Comparison of ENCODE assay signal across 16 mouse cellular contexts in the genomic region with DNA sequence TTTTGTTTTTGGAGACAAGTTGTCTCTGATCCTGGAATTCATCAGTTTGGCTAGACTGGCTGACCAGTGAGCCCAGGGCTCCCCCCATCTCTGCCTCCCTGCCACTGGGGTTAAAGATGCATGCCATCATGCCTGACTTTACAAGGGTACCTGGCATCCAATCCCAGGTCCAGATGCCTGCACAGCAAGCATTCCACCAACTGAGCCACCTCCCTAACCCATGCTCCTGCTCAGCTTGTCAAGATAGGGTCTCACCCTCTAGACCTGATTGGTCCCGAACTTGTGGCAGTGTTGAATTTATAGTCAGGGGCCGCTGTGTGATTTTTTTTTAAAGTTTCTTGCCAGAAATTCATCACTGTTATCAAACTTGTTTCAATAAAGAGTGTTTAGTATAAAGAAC.
DNase-seq lines count a peak whose midpoint lies in the region; ATAC-seq and TF ChIP-seq lines count a peak whose summit lies in the region.
"Had no signal": no experiment of that assay in that cellular context is flagged by ENCODE, and none has a peak within 500 bp of the region (broad histone marks: within the 10 kb centered on the region; RNA-seq: fewer than 3 reads in every experiment).

No protein-coding gene starts in this region.

- H3K9me3 ChIP-seq in heart, embryonic 13.5 days: no peaks in the 10 kb centered on the region
- no peaks in the 10 kb centered on the region for H3K9me3 ChIP-seq in heart, embryonic 12.5 days (replicated peaks)
- H3K9me3 ChIP-seq in forebrain, embryonic 10.5 days: no peaks in the 10 kb centered on the region
- H3K9me3 ChIP-seq: hindbrain, embryonic 13.5 days; midbrain, embryonic 15.5 days; neural tube, embryonic 13.5 days had no signal

- peaks cover 10% of the 10 kb centered on the region for H3K27me3 ChIP-seq in heart, embryonic 13.5 days (replicated peaks)
- peaks cover 7% of the 10 kb centered on the region; the same call in 1 of the 2 replicates for H3K27me3 ChIP-seq in heart, embryonic 12.5 days (replicated peaks)
- no peaks in the 10 kb centered on the region for H3K27me3 ChIP-seq in forebrain, embryonic 10.5 days (ENCODE audit: poor library complexity, severe bottlenecking)
- H3K27me3 ChIP-seq: hindbrain, embryonic 13.5 days; midbrain, embryonic 15.5 days; neural tube, embryonic 13.5 days had no signal

- H3K27ac ChIP-seq in heart, embryonic 13.5 days (replicated peaks): peak overlapping the region; percentile 69
- H3K27ac ChIP-seq in heart, embryonic 12.5 days (ENCODE audit: poor library complexity, severe bottlenecking): no peak overlapping the region
- H3K27ac ChIP-seq in olfactory bulb, adult 2 months (ENCODE audit: insufficient read depth, low read depth, low read length): peak overlapping the region; percentile 34; the same call in 1 of the 2 replicates
- H3K27ac ChIP-seq in forebrain, embryonic 10.5 days: no peak overlapping the region
- H3K27ac ChIP-seq: hindbrain, embryonic 13.5 days; kidney, postnatal 0 days; midbrain, embryonic 15.5 days; neural tube, embryonic 13.5 days had no signal

- peak; percentile 43 for DNase-seq in cerebellum, adult 11-12 months
- DNase-seq in cerebellum, postnatal 4 days (ENCODE audit: low spot score in 2 of 2): no peak
- peak; percentile 52 for DNase-seq in cerebellum, adult 9-10 months
- no peak for DNase-seq in forebrain, embryonic 10.5 days (ENCODE audit: extremely low spot score, low spot score)
- DNase-seq: adrenal gland, postnatal 25 days; forebrain, postnatal 0 days; lung, postnatal 4 days; thymus, postnatal 36 days had no signal

- peaks cover 29% of the 10 kb centered on the region for H3K4me1 ChIP-seq in heart, embryonic 13.5 days
- peaks cover 14% of the 10 kb centered on the region for H3K4me1 ChIP-seq in heart, embryonic 12.5 days (replicated peaks)
- H3K4me1 ChIP-seq in olfactory bulb, adult 2 months (ENCODE audit: control insufficient read depth, insufficient read depth, low read length): peaks cover 34% of the 10 kb centered on the region
- H3K4me1 ChIP-seq in forebrain, embryonic 10.5 days: peaks cover 26% of the 10 kb centered on the region

- no peak overlapping the region for H3K4me2 ChIP-seq in heart, embryonic 13.5 days
- H3K4me2 ChIP-seq in heart, embryonic 12.5 days: no peak overlapping the region
- H3K4me2 ChIP-seq: hindbrain, embryonic 13.5 days; midbrain, embryonic 15.5 days; neural tube, embryonic 13.5 days had no signal

- H3K9ac ChIP-seq in heart, embryonic 13.5 days: no peak overlapping the region
- H3K9ac ChIP-seq in heart, embryonic 12.5 days: no peak overlapping the region
- H3K9ac ChIP-seq: forebrain, postnatal 0 days; hindbrain, embryonic 13.5 days; midbrain, embryonic 15.5 days; neural tube, embryonic 13.5 days had no signal

- H3K36me3 ChIP-seq in heart, embryonic 13.5 days: no peaks in the 10 kb centered on the region
- H3K36me3 ChIP-seq in heart, embryonic 12.5 days: no peaks in the 10 kb centered on the region
- no peaks in the 10 kb centered on the region for H3K36me3 ChIP-seq in forebrain, embryonic 10.5 days (replicated peaks)
- H3K36me3 ChIP-seq: hindbrain, embryonic 13.5 days; midbrain, embryonic 15.5 days; neural tube, embryonic 13.5 days had no signal

- TF ChIP-seq CTCF in olfactory bulb, adult 2 months (IDR thresholded peaks at IDR 0.05; ENCODE audit: insufficient read depth, low read depth, low read length): no peak

- WGBS in heart, embryonic 13.5 days: 52% methylated on average over 2 of the region's 2 CpGs
- WGBS in heart, embryonic 12.5 days: 58% methylated on average over 2 of the region's 2 CpGs
- WGBS in olfactory bulb, adult 2 months: 97% methylated on average over 2 of the region's 2 CpGs
- 94% methylated on average over 2 of the region's 2 CpGs for WGBS in forebrain, embryonic 10.5 days

- ATAC-seq in heart, embryonic 13.5 days (ENCODE audit: extremely low read depth, insufficient number of reproducible peaks, low FRiP score, low TSS enrichment): no peak
- ATAC-seq in heart, embryonic 12.5 days (ENCODE audit: insufficient number of reproducible peaks, low FRiP score): no peak
- ATAC-seq: forebrain, postnatal 0 days; midbrain, embryonic 15.5 days had no signal

- no peak overlapping the region for H3K4me3 ChIP-seq in heart, embryonic 13.5 days
- no peak overlapping the region for H3K4me3 ChIP-seq in heart, embryonic 12.5 days
- H3K4me3 ChIP-seq in olfactory bulb, adult 2 months (ENCODE audit: insufficient read depth, low read depth, low read length): no peak overlapping the region
- H3K4me3 ChIP-seq in forebrain, embryonic 10.5 days: no peak overlapping the region
- H3K4me3 ChIP-seq: hindbrain, embryonic 13.5 days; midbrain, embryonic 15.5 days; myocyte; neural tube, embryonic 13.5 days had no signal

- no peak for TF ChIP-seq POLR2A in olfactory bulb, adult 2 months (IDR thresholded peaks at IDR 0.05; ENCODE audit: insufficient read depth, low read depth, low read length)

Comparison
In these comparisons a context has a peak if more than half of its experiments do, and no peak if none do; other contexts are left out.
1. DNase-seq: peak in cerebellum, adult 11-12 months (single experiment) and cerebellum, adult 9-10 months (single experiment); none in cerebellum, postnatal 4 days (0 of 2) and forebrain, embryonic 10.5 days (single experiment).
2. H3K27ac ChIP-seq: peak in heart, embryonic 13.5 days (single experiment) and olfactory bulb, adult 2 months (single experiment); none in heart, embryonic 12.5 days (single experiment) and forebrain, embryonic 10.5 days (single experiment).